Mouse (Mus musculus): ENCODE results near the gene Prdm16.

Gene Prdm16

DNA sequence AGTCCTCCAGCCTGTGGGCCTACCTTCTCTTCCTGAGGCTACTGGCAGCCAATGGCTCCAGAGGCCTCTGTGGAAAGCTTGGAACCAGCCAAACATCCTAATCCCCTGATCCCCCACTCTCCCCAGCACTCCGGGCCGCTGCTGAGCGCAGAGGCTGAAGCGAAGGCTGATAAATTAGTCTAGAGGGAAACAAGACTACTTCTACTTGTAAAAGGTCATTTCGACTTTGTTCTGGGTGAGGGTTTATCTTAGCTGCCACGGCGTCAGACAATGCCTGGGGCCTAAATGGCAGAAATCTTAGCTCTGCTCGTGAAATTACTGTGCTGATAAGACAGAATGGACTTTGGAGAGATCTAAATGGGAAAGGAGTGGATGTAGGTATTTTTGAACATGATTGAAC is 120.2 kb downstream of the Prdm16 start:
- no peak for DNase-seq (ENCODE audit: low spot score)

DNA sequence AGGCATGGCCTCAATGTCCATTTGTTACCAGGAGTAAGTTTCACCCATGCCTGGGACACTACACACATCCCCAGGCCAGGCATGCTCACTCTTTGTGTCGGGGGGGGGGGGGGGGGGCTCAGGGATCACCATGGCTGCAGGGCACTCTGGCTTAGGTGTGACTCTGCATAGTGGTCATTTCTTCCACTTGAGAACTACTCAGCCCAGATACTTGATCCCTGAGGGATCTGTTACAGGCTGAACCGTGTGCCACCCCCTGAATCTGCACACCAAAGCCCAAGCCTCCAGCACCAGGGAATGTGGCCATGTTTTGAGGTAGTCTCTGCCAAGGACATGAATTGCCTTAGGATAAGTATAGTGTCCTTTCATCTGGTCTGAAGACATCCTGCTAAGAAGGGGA is 123.0 kb downstream of the Prdm16 start:
- DNase-seq (ENCODE audit: low spot score) = no peak

DNA sequence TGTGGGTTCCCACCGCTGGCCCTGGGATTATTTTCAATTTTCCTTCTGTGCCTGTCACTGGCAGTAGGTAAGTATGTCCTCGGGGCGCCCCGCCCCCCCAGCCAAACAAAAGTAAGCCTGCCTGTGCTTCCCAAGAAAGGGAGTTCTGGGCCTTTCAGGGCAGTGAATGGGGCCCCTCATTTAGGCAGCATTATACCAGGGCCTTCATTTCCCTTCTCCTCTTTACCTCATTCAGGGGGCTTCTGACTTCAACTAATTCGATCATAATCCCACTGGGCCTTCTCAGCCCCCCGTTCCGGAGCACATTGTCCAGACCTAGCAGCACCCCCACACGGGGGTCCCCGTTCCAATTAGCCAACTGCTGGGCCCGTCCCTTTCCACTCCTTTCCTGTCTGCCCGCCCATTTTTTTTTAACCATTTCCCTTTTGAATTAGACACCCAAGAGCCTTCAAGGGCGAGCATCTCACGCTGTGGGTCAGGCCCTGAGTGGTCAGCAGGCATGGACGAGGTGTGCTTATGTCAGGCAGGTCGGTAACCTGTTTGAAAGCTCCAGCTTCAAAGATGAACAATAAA is 124.1 kb downstream of the Prdm16 start:
- DNase-seq (ENCODE audit: low spot score) = no peak

DNA sequence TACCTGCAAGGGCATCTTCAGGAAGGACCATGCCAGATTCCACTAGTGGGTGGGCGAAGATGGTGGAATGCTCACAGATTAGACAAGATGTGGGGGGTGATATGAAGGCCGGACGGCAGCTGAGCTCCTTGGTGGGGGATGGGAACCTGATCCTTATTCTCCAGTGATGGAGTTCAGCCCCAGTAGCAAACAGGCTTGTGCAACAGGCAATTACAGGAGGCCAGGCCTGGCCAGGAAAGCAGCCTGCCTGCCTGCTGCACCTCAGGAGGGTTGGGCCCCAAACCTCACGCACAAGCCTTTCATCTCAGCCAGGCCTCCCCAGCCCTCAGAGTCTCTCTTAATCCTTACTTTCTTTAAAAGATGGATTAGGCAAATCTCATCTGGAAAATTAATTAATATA is 124.9 kb downstream of the Prdm16 start:
- no peak for DNase-seq (ENCODE audit: low spot score)

DNA sequence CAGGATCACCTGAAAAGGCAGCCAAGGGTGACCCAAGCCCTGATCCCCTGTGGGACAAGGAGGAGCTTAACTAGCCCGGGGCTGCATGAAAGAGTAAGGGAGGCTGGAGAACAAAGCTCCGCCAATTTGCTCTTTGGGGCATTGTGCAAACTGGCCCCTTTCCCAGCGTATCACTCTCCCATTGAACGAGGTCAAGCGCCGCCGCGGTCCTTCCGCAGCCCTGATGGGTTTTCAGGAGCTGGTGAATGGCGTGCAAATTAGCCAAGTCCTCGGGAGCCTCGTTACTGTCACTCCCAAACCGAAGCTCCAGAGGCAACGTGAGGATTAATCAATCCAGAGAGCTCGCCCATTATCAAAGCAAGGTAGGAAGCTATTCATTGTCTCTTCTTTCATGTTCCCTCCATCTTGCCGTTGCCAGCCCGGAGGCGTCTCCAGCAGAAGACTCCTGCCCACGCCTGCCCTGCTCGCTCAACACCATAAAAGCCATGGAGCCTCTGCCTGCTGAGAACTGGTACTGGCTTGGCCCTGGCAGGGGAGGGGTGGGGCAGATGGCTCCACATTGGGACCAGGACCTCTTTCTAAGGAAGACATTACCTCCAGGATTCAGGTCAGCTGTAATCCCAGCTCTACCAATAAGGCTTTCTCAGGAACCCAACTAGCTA is 129.8 kb downstream of the Prdm16 start:
- DNase-seq (ENCODE audit: low spot score) = no peak

DNA sequence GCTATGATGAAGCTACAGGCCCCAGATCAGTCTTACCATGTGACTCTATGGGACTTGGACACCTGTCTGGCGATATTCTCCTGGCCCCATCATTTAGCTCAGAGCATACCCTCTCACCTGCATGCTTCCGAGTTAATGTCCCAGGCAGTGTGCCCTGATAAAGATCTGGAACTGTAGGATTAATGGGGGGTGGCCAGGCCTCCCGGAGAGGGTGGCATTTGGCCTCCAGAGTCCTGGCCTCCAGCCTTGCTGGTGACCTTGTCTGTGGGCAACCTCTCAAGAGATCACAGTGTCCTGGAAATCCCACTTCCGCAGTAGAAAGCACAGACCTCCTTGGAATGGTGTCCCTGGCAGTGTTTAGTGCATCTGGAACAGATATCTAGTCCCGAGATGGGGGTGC is 131.4 kb downstream of the Prdm16 start:
- no peak for DNase-seq (ENCODE audit: low spot score)

DNA sequence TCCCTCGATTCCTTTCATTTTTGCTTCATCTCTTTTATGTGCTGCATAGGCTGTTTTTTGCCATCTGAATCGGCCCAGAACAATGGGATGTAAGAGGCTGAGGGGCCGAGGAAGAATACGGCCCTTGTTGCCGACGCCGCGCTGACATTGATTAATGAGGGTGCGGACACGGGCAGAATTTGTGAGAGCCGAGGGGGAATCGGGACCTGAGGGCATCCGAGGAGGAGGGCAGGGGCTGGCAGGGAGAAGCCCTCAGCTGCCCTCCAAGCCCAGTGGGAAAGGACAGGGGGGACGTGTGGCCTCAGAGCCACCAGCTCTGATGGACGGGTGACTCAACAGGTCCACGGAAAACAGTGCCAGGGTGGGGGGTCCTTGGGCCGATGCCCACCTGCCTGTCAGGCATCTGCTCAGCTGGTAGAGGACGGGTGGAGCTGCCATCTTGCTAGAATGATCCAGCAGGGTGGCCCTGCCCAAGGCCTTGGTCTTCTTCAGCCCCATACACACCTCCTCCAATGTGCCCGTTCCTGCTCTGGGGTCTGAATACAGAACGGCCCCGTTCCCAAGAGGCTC is 133.3 kb downstream of the Prdm16 start:
- DNase-seq (ENCODE audit: low spot score) = no peak

DNA sequence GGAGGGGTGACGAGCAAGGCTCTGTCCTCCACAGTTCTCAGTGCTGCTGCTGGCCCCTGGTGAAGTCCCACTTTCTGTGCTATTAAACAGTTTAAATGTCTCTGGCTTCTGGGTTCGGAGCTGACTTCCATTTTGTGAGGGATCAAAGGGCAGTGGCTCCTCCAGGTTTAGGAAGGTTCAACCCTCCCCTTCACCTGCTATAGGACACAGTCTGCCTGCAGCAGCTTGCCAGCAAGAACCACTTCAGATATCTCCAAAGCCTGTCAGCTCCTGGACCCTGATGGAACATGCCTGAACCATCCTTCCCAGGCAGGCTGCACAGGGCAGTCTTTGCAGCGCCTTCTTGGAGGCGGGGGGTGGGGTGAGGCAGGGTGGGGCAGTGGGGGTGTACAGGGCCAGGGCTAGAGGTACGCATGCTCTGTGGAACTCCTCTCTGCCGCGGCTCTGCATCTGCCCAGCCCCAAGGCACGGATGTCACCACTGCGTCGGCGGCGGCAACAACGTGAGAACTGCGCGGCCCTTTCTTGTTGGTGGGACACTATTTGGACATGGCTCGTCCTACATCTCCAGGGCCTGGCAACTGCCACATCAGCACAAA is 134.2 kb downstream of the Prdm16 start:
- no peak for DNase-seq (ENCODE audit: low spot score)

DNA sequence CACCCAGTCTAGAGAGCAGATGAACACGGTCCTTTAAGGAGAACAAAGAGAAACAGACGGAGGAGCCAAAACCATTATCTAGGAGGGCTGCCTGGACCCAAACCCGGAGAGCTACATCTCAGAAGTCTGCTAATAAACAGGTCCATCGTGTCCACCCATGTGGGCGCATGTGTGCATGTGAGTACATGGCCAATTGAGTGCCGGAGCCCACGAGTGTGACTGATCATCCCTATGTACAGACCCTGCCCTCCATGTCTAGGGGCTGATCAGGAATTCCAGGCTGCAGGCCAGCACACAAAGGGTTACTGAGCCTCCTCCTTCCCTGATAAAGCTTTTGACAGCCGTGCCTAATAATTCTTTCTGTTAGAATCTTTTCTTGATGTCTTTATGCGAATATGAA is 136.0 kb downstream of the Prdm16 start:
- no peak for DNase-seq (ENCODE audit: low spot score)

DNA sequence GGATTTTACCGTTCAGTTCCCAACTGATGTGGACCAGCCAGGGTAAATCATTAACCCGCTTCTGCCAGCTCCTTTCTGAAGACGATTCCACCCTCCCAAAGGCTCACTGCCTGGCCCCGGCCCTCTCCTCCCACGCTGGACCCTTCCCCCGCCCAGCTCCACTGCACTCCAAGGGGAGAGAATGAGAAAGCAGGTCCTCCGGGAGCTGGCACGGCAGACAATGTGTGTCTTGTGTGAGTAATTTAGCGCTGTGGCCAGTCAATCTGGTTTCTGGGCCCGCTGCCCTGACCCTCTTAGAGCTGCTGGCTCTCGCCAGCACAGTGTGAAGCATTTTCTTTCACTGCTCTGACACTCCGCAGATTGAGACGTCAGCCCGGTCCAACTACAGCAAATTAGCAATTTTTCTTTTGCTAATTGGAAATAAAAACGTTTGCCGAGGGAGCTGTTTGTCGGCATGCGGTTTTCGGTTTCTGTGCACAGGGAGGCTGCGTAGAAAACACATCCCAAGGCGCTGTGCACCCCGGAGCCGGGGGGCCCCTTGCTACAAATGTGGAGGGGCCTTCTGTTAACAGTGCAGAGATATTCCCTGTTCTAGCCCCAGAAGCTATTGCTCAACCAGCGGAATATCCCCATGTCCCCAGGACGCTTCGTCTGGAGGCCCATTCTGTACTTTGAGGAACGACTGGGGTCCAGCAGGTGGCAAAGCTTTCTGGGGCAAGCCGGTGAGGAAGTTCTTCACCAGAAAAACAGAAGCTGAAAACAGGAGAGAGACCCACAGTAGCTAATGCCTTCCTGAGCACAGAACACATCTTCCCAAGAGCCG is 136.8 kb downstream of the Prdm16 start:
- DNase-seq (ENCODE audit: low spot score) = peak; percentile 47

DNA sequence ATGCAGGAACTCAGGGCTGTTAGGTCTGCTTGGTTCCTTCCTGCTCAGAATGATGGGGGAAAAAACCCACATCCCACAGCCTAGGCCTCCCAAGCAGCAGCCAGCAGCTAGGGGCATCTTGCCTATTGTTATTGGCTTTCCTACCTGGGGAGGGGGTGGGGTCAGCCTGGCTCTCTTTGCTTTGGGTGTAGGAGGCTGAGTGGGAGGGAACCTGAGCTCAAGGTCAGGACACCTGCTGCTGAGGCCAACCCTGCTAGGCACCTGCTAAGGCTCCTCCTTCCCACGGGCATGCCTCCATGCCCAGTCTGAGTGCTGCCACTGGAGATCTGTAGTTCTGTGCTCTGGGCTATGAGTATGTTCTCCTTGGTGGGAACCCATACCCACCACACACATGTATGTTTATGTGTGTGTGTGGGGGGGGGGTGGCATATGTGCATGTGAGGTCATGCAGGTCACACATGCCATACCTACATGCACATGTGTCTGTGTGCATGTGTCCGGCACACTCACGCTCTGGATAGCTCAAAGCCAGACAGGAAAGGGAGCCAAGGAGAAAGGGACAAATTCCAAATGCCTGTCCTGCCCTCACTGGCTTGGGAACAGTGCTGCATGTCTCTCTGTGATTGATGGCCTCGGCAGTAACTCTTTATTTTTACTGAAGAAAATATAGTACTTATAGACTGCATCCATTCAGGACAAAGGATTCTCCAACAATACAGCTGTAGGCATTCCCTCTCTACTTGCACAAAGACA is 139.1 kb downstream of the Prdm16 start:
- no peak for DNase-seq (ENCODE audit: low spot score)

DNA sequence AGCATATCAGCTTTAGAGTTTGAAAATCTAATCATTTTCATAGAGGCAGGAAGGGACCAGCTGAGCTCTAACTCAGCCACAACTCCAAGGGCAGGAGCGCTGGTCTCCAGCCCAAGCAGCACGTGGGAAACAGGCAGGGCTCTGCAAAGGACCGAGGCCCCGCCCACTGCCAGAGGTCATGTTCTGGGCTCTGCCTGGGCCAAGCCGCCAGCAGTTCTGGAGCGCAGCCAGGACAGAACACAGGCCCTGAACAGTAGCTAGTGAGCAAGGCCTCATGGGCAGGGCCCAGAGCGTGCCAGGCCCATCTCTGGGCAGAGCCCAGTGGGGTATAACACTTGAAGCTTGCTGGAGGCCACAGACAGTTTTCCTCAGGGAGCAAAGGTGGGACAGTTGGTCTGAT is 139.7 kb downstream of the Prdm16 start:
- DNase-seq (ENCODE audit: low spot score) = peak; percentile 26

DNA sequence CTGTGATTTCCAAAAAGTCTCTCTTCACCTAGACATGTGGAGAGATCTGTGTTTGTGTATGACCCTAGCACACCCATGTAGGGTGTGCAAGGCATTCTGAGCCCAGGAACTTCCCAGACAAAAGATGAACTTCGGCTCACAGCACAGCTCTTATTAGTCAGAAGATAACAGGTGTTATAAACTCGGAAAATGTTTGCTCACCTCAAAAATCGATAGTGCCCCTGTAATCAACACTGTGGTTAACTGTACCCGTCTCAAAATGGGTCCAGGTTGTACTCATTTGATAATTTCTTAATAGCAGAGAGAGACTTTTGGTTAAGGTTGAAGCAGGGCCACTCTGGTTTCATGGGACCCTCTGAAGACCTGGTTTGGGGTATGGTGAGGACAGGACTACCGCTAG is 140.2 kb downstream of the Prdm16 start:
- no peak for DNase-seq (ENCODE audit: low spot score)

DNA sequence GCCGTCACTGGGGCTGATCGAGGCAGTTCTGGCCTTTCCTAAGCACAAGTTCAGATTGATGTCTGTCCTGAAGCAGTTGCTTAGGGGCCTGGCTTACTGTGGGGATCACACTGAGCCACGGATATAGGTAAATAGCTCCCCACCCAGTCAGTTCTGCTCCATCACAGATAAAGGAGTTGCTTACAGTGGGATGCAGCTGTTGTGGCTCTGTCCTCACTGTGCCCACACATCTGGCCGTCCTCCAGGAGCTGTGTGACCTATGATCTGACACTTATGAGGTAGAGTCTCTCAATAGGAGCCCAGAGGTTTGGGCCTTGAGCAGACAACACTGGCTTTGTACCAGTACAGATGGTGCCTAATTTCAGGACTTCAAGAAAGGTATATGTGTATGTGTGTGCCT is 142.7 kb downstream of the Prdm16 start:
- no peak for DNase-seq (ENCODE audit: low spot score)

DNA sequence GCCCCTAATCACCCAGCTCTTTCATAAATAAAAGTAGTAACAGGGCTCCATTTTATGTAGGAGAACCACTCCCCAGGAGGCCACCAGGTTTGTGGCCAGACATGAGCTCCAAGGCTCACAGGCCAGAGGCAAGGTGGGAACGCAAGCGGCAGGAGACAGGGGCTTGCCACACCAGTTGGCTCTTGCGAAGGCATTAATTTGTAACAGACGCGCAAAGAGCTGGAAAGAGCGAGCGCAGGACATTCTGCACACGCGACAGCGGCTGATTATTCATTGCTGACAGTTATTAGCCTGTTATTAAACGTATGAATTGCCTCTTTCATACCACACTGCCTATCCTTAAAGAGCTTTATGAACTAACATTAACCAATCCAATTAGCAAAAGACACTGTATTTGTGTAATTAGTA is 144.0 kb downstream of the Prdm16 start:
- DNase-seq (ENCODE audit: low spot score) = no peak

DNA sequence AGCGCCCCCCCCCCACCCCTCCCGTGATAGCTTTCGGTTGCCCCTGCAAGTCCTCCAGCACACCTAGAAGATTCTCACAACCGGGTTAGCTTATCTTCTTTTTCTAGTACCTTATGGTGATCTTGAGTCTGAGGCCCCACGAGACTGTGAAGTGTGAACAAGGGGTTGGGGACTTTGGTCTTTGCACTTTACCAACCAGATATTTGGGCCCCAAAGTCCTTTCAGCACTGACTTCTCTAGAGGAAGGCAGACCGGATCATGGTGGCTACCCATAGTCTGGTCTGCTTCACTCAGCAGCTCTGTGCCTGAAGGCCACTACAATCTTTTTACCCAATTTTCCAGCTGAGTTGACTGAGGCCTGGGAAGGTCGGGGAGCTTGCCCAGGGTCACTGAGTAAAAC is 144.4 kb downstream of the Prdm16 start:
- no peak for DNase-seq (ENCODE audit: low spot score)

DNA sequence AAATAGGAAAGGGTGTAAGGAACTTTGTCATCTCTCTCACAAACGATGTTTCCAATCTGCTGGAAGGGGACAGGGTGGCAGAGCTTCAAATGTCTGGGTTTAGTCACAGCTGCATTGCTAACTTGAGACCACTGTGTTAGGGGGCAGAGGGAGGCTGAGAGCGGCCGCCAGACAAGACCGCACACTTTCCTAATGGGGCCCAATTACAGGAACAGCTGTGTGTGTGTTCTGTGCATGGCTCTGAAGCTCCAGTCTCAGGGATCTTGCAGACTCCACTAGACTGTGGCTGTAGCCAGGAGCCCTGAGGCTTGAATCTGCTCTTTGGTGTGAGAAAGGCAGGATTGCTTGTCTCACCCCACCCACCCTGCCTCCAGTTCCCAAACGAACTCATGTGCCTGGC is 148.6 kb downstream of the Prdm16 start:
- no peak for DNase-seq (ENCODE audit: low spot score)

DNA sequence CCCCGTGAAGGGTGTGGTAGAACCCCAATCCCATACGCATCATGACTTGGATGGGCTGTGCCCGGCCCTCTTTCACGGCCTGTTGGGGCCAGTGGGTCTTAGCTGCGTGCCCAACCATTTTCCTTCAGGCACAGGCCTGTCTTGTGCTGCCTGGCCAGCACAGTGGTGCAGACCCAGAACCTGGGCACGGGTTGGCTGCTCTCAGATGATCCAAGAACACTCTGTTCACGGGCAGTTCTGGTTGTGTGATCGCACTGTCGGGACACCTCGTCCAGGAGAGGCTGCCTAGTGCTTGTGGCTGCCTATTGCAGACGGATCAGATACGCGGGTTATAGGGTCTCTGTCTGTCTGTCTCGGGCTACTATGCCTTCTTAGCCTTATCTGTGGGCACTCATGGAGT is 154.0 kb downstream of the Prdm16 start:
- no peak for DNase-seq (ENCODE audit: low spot score)

DNA sequence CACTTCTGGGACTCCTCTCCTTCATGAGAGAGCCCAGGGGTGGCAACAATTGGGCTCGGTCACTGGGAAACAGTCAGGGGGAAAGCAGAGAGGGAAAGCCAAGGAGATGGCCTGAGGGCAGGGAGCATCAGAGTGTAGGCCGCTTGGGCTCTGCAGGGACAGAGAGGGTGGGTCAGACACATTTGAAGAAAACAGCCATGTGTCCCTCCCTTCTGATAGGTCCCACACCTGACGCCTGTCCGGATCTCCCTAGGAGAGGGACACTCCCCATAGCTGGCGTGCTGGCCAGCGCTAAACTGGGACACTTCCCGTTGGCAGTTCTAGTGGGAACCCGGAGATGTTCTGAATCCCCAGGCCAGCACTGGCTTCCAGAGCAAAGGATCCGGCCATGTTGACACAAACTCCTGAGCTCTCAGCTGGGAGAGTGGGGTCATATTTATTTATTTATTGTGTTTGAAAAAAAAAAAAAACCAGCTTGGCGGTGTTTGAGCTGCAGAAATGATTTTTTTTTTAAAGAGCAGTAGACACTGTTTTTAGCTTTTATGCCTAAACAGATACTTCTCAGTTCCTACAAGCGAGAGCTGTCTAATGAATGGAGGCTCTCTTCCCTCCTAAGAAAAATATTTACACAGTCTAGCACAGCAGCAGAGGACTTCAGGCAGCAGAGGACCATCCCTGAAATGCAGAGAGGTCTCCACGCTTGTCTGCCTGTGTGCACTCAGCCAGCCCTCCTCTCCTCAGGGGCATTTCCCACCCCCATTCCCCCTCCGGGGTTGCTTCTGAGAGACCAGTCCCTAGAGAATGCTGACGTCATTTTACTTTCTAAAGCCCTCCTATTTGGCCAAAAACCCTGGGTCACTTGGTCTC is 154.7 kb downstream of the Prdm16 start:
- no peak for DNase-seq (ENCODE audit: low spot score)

DNA sequence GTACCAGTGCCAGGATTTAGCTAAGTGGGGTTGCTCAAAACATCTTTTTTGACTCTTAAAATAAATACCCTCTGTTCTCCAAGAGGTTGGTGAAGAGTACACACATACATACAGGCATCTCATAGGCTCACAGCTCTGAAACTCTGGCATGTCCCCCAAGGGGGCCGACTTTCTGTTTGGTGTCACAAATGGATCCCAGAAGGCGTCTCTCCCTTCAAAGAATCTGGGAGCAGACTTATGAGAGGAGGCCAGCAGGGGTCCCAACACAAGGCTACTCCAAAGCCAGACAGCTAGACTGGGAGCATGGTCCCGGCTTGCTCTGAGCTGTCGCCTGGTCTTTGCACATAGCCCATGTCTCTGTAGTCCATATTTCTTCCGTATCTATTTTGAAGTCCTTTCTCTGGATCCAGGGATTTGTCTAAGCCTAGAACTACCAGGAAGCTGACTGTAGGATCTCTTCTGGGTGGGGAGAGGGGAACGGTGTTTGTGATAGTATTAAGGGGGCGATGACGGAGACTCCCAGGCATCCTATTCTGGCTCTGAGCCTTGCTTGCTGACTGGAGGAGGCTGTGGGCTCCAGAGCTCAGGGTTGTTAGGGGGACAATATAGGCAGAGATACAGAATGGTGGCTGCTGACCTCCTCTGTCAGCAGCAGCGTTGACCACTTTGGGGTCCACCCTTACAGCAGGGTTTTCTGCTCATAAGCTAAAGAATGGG is 156.0 kb downstream of the Prdm16 start:
- DNase-seq (ENCODE audit: low spot score) = no peak

Data from layer of hippocampus, adult 9-10 months (tissue).